Mouse (Mus musculus) myocyte (in vitro differentiated cells): ENCODE results near the gene Stra6.

ENCODE experiments used
- MAX ChIP-seq: IDR thresholded peaks from one replicate; pipeline ENCODE4 v1.6.1; 2011; ENCODE audit warnings: low read depth, mild to moderate bottlenecking, control low read depth
- MYOD1 ChIP-seq, 3 experiments: IDR thresholded peaks; one replicate each; pipeline ENCODE4 v1.6.1; 2011; ENCODE audit warnings: control low read depth in 2 of 3, low read depth in 2 of 3, mild to moderate bottlenecking in 2 of 3, moderate library complexity in 1 of 3; ENCODE audit not compliant: insufficient read length in 2 of 3, control insufficient read depth in 1 of 3
- POLR2A ChIP-seq: IDR thresholded peaks from one replicate; pipeline ENCODE4 v1.6.1; 2011; ENCODE audit warnings: low read depth, mild to moderate bottlenecking, control low read depth, moderate library complexity; ENCODE audit not compliant: insufficient read length
- USF1 ChIP-seq: IDR thresholded peaks from one replicate; pipeline ENCODE4 v1.6.1; 2011; ENCODE audit warnings: low read depth, mild to moderate bottlenecking, control low read depth, moderate library complexity

GRCm38 (mm10) chr9:58065977-58066730, 2.6 kb downstream of the Stra6 start:
- TF ChIP-seq MAX (no peak), MYOD1 (IDR thresholded peaks at IDR 0.05; ENCODE audit: control insufficient read depth in 1 of 3, insufficient read length in 2 of 3, low read depth in 2 of 3) (no peak), USF1 (no peak), POLR2A (no peak)
